Mouse (Mus musculus) mouse trophoblast stem cell (cell line): ENCODE results near the gene Lnx1.

Experiments used
- in situ Hi-C, 2 experiments: fragments of 300-500 bp; cut with MseI, MboI; formaldehyde crosslinking; loops; 2 replicates in 1 of 2; 3 replicates in 1 of 2; pipeline ENCODE4 v1.15.1; 2025

Lnx1 gene

GRCm38 (mm10) chr5:74603306-74603705, 99.4 kb downstream of the Lnx1 start:
- in situ Hi-C loops, result no loop called here

- in situ Hi-C loops, result no loop called here
Observed at GRCm38 (mm10) chr5:74602371-74602770, 100.3 kb downstream of the Lnx1 start.

- in situ Hi-C loops, result no loop called here
Observed at GRCm38 (mm10) chr5:74601965-74602364, 100.7 kb downstream of the Lnx1 start.

GRCm38 (mm10) chr5:74601171-74601570, 101.5 kb downstream of the Lnx1 start:
- in situ Hi-C loops, result no loop called here

GRCm38 (mm10) chr5:74600010-74600409, 102.7 kb downstream of the Lnx1 start:
- in situ Hi-C loops, result no loop called here

- in situ Hi-C loops, result no loop called here
Observed at GRCm38 (mm10) chr5:74593147-74593546, 109.6 kb downstream of the Lnx1 start.

GRCm38 (mm10) chr5:74591413-74591812, 111.3 kb downstream of the Lnx1 start:
- in situ Hi-C loops, result no loop called here

- in situ Hi-C loops, result no loop called here
Observed at GRCm38 (mm10) chr5:74589133-74589532, 113.6 kb downstream of the Lnx1 start.

GRCm38 (mm10) chr5:74571767-74572166, 130.9 kb downstream of the Lnx1 start:
- in situ Hi-C loops, result no loop called here

- in situ Hi-C loops, result no loop called here
Observed at GRCm38 (mm10) chr5:74561151-74561550, 141.6 kb downstream of the Lnx1 start.

GRCm38 (mm10) chr5:74549566-74549965, 153.1 kb downstream of the Lnx1 start:
- in situ Hi-C loops, result no loop called here

- in situ Hi-C loops, result no loop called here
Observed at GRCm38 (mm10) chr5:74545606-74546005, 157.1 kb downstream of the Lnx1 start.
